Mouse (Mus musculus): ENCODE results near the gene Junb. TPM values are rescaled to one million over a fixed set of nuclear protein-coding genes. Genes with fewer than 3 reads are reported as not detected.
A peak's percentile ranks its signal among the peaks of the same experiment; 100 is the strongest.

Gene Junb
- total and polyA plus RNA-seq, 3 experiments, result 41.6 to 72.7 TPM; not detected in 1

- Histone ChIP-seq H3K9me3 (replicated peaks; ENCODE audit: insufficient read depth, low read length) (no peaks in the 10 kb centered on the region), H3K4me1 (ENCODE audit: control insufficient read depth in 1 of 2, insufficient read depth in 2 of 2, low read length in 2 of 2) (peaks cover 0 to 5% of the 10 kb centered on the region in 2 experiments; a peak in 1 of 4 replicates), H3K4me3 (ENCODE audit: control insufficient read depth in 1 of 2, insufficient read depth in 1 of 2, low read depth in 2 of 2, low read length in 2 of 2) (no peak overlapping the region; a peak in 1 of 4 replicates), H3K9ac (ENCODE audit: control insufficient read depth, low read depth, low read length, poor library complexity, severe bottlenecking) (peak overlapping the region; percentile 35), H3K27me3 (ENCODE audit: control insufficient read depth in 1 of 2, insufficient read depth in 2 of 2, low read length in 2 of 2) (no peaks in the 10 kb centered on the region), H3K36me3 (ENCODE audit: control insufficient read depth in 1 of 2, insufficient read depth in 2 of 2, low read length in 2 of 2) (no peaks in the 10 kb centered on the region), H3K79me2 (ENCODE audit: control insufficient read depth, insufficient read depth, low read length, poor library complexity) (no peaks in the 10 kb centered on the region), H3K27ac (ENCODE audit: control insufficient read depth, low read depth, low read length) (no peak overlapping the region; the same call in 1 of the 2 replicates)
- DNase-seq (ENCODE audit: low read depth, low spot score), result peak; percentile 97
- TF ChIP-seq USF1 (IDR thresholded peaks at IDR 0.05; ENCODE audit: low read depth, low read length), result 0 out of 2 replicates have a peak, but pooled peaks have one; percentile 34
- peak; percentile 80 for TF ChIP-seq MXI1 (IDR thresholded peaks at IDR 0.05; ENCODE audit: low read depth, low read length)
- TF ChIP-seq ZNF384 (IDR thresholded peaks at IDR 0.05; ENCODE audit: low read depth, low read length), result peak; percentile 34; the same call in 1 of the 2 replicates
- peak; percentile 81 for TF ChIP-seq SIN3A (IDR thresholded peaks at IDR 0.05; ENCODE audit: low read length)
- TF ChIP-seq SMC3 (IDR thresholded peaks at IDR 0.05; ENCODE audit: low read depth, low read length), result peak; percentile 92
- no peak for TF ChIP-seq KAT2A (conservative IDR thresholded peaks at IDR 0.05; ENCODE audit: low read depth, low read length)
- TF ChIP-seq TAL1 (IDR thresholded peaks at IDR 0.05; ENCODE audit: low read length), result no peak
- no peak for TF ChIP-seq POLR2A (IDR thresholded peaks at IDR 0.05; ENCODE audit: control insufficient read depth in 1 of 2, insufficient read depth in 1 of 2, low read depth in 1 of 2, low read length in 2 of 2, poor library complexity in 1 of 2)
- TF ChIP-seq NRF1 (IDR thresholded peaks at IDR 0.05; ENCODE audit: insufficient read depth, low read depth, low read length, poor library complexity, severe bottlenecking), result no peak
- peak; percentile 43; the same call in 1 of the 2 replicates for TF ChIP-seq TCF12 (IDR thresholded peaks at IDR 0.05; ENCODE audit: low read depth, low read length)
- no peak for TF ChIP-seq BHLHE40 (IDR thresholded peaks at IDR 0.05; ENCODE audit: borderline replicate concordance, low read depth, low read length)
- no peak for TF ChIP-seq MYB (IDR thresholded peaks at IDR 0.05; ENCODE audit: low read depth, low read length)
- peak; percentile 70 for TF ChIP-seq HCFC1 (IDR thresholded peaks at IDR 0.05; ENCODE audit: low read depth, low read length)
- TF ChIP-seq UBTF (IDR thresholded peaks at IDR 0.05; ENCODE audit: borderline replicate concordance, insufficient read depth, low read depth, low read length), result no peak
- no peak for TF ChIP-seq CHD2 (IDR thresholded peaks at IDR 0.05; ENCODE audit: low read length)
- TF ChIP-seq ZC3H11A (IDR thresholded peaks at IDR 0.05; ENCODE audit: low read depth, low read length), result peak; percentile 68
- TF ChIP-seq RAD21 (IDR thresholded peaks at IDR 0.05; ENCODE audit: low read depth, low read length), result peak; percentile 82
- TF ChIP-seq NELFE (IDR thresholded peaks at IDR 0.05; ENCODE audit: low read depth, low read length), result no peak
- no peak for TF ChIP-seq MEF2A (IDR thresholded peaks at IDR 0.05; ENCODE audit: extremely low read depth, insufficient replicate concordance, low read depth, low read length, poor library complexity, severe bottlenecking)
- peak; percentile 64; the same call in 1 of the 2 replicates for TF ChIP-seq MYC (IDR thresholded peaks at IDR 0.05; ENCODE audit: low read depth, low read length)
- no peak for TF ChIP-seq EP300 (IDR thresholded peaks at IDR 0.05; ENCODE audit: low read depth in 1 of 2, low read length in 2 of 2)
- TF ChIP-seq GATA1 (IDR thresholded peaks at IDR 0.05; ENCODE audit: low read depth, low read length), result no peak
- TF ChIP-seq CHD1 (IDR thresholded peaks at IDR 0.05; ENCODE audit: low read depth, low read length), result no peak
- peak; percentile 52; the same call in 1 of the 2 replicates for TF ChIP-seq TBP (IDR thresholded peaks at IDR 0.05; ENCODE audit: low read depth, low read length)
- peak in 2 of 3 experiments; percentile 83 to 97 for TF ChIP-seq CTCF (IDR thresholded peaks at IDR 0.05 in 2 of 3, conservative IDR thresholded peaks at IDR 0.05 in 1 of 3; ENCODE audit: control insufficient read depth in 1 of 3, insufficient read depth in 1 of 3, low read depth in 2 of 3, low read length in 3 of 3, poor library complexity in 1 of 3, severe bottlenecking in 1 of 3)
- TF ChIP-seq JUND (IDR thresholded peaks at IDR 0.05; ENCODE audit: low read depth, low read length), result 0 out of 2 replicates have a peak, but pooled peaks have one; percentile 19
- TF ChIP-seq USF2 (IDR thresholded peaks at IDR 0.05; ENCODE audit: borderline replicate concordance in 1 of 2, insufficient read depth in 1 of 2, low read depth in 1 of 2, low read length in 2 of 2), result no peak
- no peak for TF ChIP-seq POLR2AphosphoS2 (IDR thresholded peaks at IDR 0.05; ENCODE audit: low read length)
- TF ChIP-seq ETS1 (IDR thresholded peaks at IDR 0.05; ENCODE audit: low read depth, low read length), result peak; percentile 64; the same call in 1 of the 2 replicates
- no peak for TF ChIP-seq MAFK (IDR thresholded peaks at IDR 0.05; ENCODE audit: borderline replicate concordance, low read depth, low read length)
- TF ChIP-seq POLR2AphosphoS5 (IDR thresholded peaks at IDR 0.05; ENCODE audit: borderline replicate concordance, low read depth, low read length), result no peak
- TF ChIP-seq E2F4 (IDR thresholded peaks at IDR 0.05; ENCODE audit: borderline replicate concordance, low read depth, low read length), result no peak
- peak; percentile 36; the same call in 1 of the 2 replicates for TF ChIP-seq ZKSCAN1 (IDR thresholded peaks at IDR 0.05; ENCODE audit: low read depth, low read length)
- peak; percentile 63; the same call in 1 of the 2 replicates for TF ChIP-seq MAZ (IDR thresholded peaks at IDR 0.05; ENCODE audit: low read depth, low read length)
- TF ChIP-seq MAX (IDR thresholded peaks at IDR 0.05; ENCODE audit: low read length), result peak; percentile 53
- peak; percentile 43; the same call in 1 of the 2 replicates for TF ChIP-seq RCOR1 (IDR thresholded peaks at IDR 0.05; ENCODE audit: low read depth, low read length)
Measured at GRCm38 (mm10) chr8:84997649-84998295, 19.3 kb upstream of the Junb start.
